Mouse (Mus musculus) forebrain, embryonic 12.5 days (tissue): ENCODE measurements around the gene Sh3bp5. TPM values are rescaled to one million over a fixed set of nuclear protein-coding genes. Genes with fewer than 3 reads are reported as not detected.

ENCODE experiments used
- ATAC-seq: fragments of 200-750 bp; cut with Nextera tagmentation; 2 replicates; pipeline ENCODE4 v1.8.0; 2017; ENCODE audit warnings: moderate TSS enrichment; ENCODE audit not compliant: low FRiP score
- H3K27ac ChIP-seq: fragments of 300-500 bp; sonication (generic); 2 replicates; pipeline ENCODE4 v1.5.1; 2016; ENCODE audit warnings: mild to moderate bottlenecking
- H3K27me3 ChIP-seq: fragments of 300-500 bp; sonication (generic); 2 replicates; pipeline ENCODE4 v1.6.1; 2016; ENCODE audit warnings: mild to moderate bottlenecking
- H3K36me3 ChIP-seq: fragments of 300-500 bp; sonication (generic); replicated peaks from 2 replicates; pipeline ENCODE4 v1.6.1; 2016; ENCODE audit warnings: mild to moderate bottlenecking
- H3K4me1 ChIP-seq: fragments of 300-500 bp; sonication (generic); 2 replicates; pipeline ENCODE4 v1.6.1; 2016
- H3K4me2 ChIP-seq: fragments of 300-500 bp; sonication (generic); 2 replicates; pipeline ENCODE4 v1.6.1; 2016; ENCODE audit warnings: mild to moderate bottlenecking, moderate library complexity
- H3K4me3 ChIP-seq: fragments of 300-500 bp; sonication (generic); replicated peaks from 2 replicates; pipeline ENCODE4 v1.5.1; 2016; ENCODE audit warnings: mild to moderate bottlenecking
- H3K9ac ChIP-seq: fragments of 300-500 bp; sonication (generic); 2 replicates; pipeline ENCODE4 v1.6.1; 2016; ENCODE audit warnings: mild to moderate bottlenecking
- H3K9me3 ChIP-seq: fragments of 300-500 bp; sonication (generic); 2 replicates; pipeline ENCODE4 v1.6.1; 2016
- WGBS: fragments of 180-500 bp; shearing (Covaris S2); methylation state at CpG from one replicate; pipeline ENCODE4 v1.1.7; 2016; 5-methylcytosine and 5-hydroxymethylcytosine counted together
- polyA plus RNA-seq: library from polyadenylated mRNA; unstranded; fragments of >200 nt; fragmentation: Nextera tagmentation; extraction: Ambion mirVana; gene quantifications from 2 replicates; pipeline ENCODE4 v1.2.1, GENCODE M21; 2016

Sh3bp5 gene
- polyA plus RNA-seq, 1 experiment from 2014 or later, result 37.7 TPM

- H3K4me3 ChIP-seq, result no peak overlapping the region
- H3K4me1 ChIP-seq, result peaks cover 8% of the 10 kb centered on the region; the same call in 1 of the 2 replicates
- H3K4me2 ChIP-seq, result no peak overlapping the region
- no peak overlapping the region for H3K9ac ChIP-seq
- no peaks in the 10 kb centered on the region; the same call in 1 of the 2 replicates for H3K36me3 ChIP-seq
- ATAC-seq, result no peak
- no peaks in the 10 kb centered on the region for H3K27me3 ChIP-seq
- H3K27ac ChIP-seq, result no peak overlapping the region
- H3K9me3 ChIP-seq, result no peaks in the 10 kb centered on the region
- WGBS, result 78% methylated on average over 13 of the region's 13 CpGs
These were observed 51.2 kb downstream of the Sh3bp5 start for GRCm38 (mm10) chr14:31384366-31385323.

- H3K4me3 ChIP-seq, result no peak overlapping the region
- no peak overlapping the region for H3K9ac ChIP-seq
- H3K36me3 ChIP-seq, result peaks cover 3% of the 10 kb centered on the region
- no peak overlapping the region for H3K4me2 ChIP-seq
- 82% methylated on average over 11 of the region's 11 CpGs for WGBS
- peaks cover 8% of the 10 kb centered on the region; the same call in 1 of the 2 replicates for H3K4me1 ChIP-seq
- H3K9me3 ChIP-seq, result no peaks in the 10 kb centered on the region
- no peak overlapping the region for H3K27ac ChIP-seq
- ATAC-seq, result no peak
- H3K27me3 ChIP-seq, result no peaks in the 10 kb centered on the region
These were observed 52.3 kb downstream of the Sh3bp5 start for GRCm38 (mm10) chr14:31383470-31384050.

DNA sequence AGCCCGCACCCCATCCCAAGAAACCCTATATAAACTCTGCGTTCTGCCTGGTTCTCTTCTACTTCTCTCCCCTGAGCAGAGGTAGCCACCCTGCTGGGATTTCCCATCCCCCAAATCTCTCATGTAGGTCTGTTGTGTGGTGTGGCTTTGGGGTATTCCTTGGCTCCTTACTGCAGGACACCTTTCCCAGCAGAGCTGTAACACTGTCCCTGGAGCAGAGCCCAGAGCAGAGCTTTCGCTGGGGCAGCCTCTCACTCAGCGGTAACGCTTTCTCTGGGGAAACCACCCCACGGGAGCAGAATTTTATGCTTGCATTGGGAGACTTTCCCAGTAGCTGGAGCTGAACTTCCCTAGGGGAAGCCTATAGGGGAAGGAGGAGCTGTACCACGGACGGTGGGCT lies 53.6 kb downstream of the Sh3bp5 start:
- H3K4me3 ChIP-seq, result no peak overlapping the region
- 89% methylated on average over 8 of the region's 8 CpGs for WGBS
- no peak for ATAC-seq

GRCm38 (mm10) chr14:31376331-31376730 lies 59.5 kb downstream of the Sh3bp5 start:
- no peak for ATAC-seq
- no peaks in the 10 kb centered on the region for H3K9me3 ChIP-seq
- H3K4me2 ChIP-seq, result no peak overlapping the region
- no peak overlapping the region for H3K9ac ChIP-seq
- no peaks in the 10 kb centered on the region for H3K4me1 ChIP-seq
- H3K4me3 ChIP-seq, result no peak overlapping the region
- peaks cover 65% of the 10 kb centered on the region for H3K36me3 ChIP-seq
- no peaks in the 10 kb centered on the region for H3K27me3 ChIP-seq
- 87% methylated on average over 3 of the region's 3 CpGs for WGBS
- H3K27ac ChIP-seq, result no peak overlapping the region

More for the DNA sequence above, 53.6 kb downstream of the Sh3bp5 start:
- Histone ChIP-seq H3K4me2 (no peak overlapping the region), H3K4me1 (peaks cover 4% of the 10 kb centered on the region; the same call in 1 of the 2 replicates), H3K36me3 (peaks cover 11% of the 10 kb centered on the region), H3K27me3 (no peaks in the 10 kb centered on the region), H3K9me3 (no peaks in the 10 kb centered on the region), H3K27ac (no peak overlapping the region), H3K9ac (no peak overlapping the region)

GRCm38 (mm10) chr14:31374390-31374789 lies 61.5 kb downstream of the Sh3bp5 start:
- H3K4me2 ChIP-seq, result no peak overlapping the region
- no peaks in the 10 kb centered on the region for H3K4me1 ChIP-seq
- H3K36me3 ChIP-seq, result peaks cover 81% of the 10 kb centered on the region
- no peak overlapping the region for H3K27ac ChIP-seq
- no peaks in the 10 kb centered on the region for H3K9me3 ChIP-seq
- no peak for ATAC-seq
- no peaks in the 10 kb centered on the region for H3K27me3 ChIP-seq
- WGBS, result 92% methylated on average over 6 of the region's 6 CpGs
- H3K4me3 ChIP-seq, result no peak overlapping the region
- no peak overlapping the region for H3K9ac ChIP-seq

DNA sequence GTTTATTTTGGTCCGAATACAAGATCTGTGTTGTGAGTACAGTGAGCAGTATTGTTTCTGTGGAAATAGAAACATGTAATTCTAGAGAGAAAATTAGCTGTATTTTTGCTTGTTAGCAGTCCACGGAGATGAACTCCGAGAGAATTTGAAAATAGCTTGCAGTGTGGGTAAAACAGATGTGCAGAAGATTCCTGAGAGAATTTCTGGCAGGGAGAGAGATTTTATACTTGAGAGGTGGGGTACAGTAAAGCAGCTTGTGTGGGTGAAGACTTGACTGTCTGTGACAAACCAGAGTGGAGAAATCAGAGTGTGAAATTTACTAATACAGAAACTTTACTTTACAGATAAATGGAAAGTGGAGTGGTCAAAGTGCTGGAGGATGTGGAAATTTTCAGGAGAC lies 66.5 kb downstream of the Sh3bp5 start:
- H3K4me3 ChIP-seq, result no peak overlapping the region

DNA sequence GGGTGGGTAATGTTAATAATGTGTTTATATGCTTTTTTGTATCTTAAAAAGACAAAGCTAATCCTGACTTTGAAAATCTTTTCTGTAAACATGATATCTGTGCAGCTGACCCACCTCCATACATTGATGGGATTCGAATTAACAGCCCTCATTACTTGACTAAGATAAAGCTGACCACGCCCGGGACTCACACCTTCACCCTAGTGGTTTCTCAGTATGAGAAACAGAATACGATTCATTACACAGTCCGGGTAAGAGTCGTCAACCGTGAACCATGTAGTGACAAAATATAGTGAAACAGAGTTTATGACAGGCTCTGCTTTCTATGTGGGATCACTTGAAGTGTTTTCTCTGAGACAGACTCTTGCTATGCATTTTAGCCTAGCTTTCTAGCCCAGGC lies 67.9 kb downstream of the Sh3bp5 start:
- Histone ChIP-seq H3K9ac (no peak overlapping the region), H3K4me2 (no peak overlapping the region), H3K4me3 (no peak overlapping the region), H3K27me3 (no peaks in the 10 kb centered on the region), H3K27ac (no peak overlapping the region), H3K4me1 (no peaks in the 10 kb centered on the region), H3K36me3 (peaks cover 67% of the 10 kb centered on the region), H3K9me3 (no peaks in the 10 kb centered on the region)
- 93% methylated on average over 7 of the region's 7 CpGs for WGBS
- ATAC-seq, result no peak

More for the DNA sequence above, 66.5 kb downstream of the Sh3bp5 start:
- no peak for ATAC-seq
- Histone ChIP-seq H3K9ac (no peak overlapping the region), H3K9me3 (no peaks in the 10 kb centered on the region), H3K36me3 (peaks cover 69% of the 10 kb centered on the region), H3K27me3 (no peaks in the 10 kb centered on the region), H3K27ac (no peak overlapping the region), H3K4me1 (no peaks in the 10 kb centered on the region), H3K4me2 (no peak overlapping the region)
- WGBS, result 94% methylated on average over 3 of the region's 3 CpGs

DNA sequence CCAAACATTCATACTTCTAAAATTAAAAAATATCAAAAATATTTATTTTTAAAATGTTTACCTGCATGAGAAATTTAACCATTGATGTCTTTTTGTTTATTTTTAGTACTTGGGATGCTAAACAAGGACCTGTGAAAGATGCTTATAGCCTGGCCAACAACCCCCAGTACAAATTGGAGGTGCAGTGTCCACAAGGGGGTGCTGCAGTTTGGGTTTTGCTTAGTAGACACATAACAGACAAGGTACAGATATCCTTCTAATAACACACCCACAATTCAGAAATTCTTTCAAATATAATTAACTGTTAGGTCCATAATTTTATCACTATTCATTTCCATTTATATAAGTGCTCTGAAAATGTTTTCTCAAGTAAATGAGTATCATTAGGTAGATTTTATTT lies 70.5 kb downstream of the Sh3bp5 start:
- no peak for ATAC-seq
- no peaks in the 10 kb centered on the region for H3K9me3 ChIP-seq

GRCm38 (mm10) chr14:31364589-31364988 lies 71.3 kb downstream of the Sh3bp5 start:
- Histone ChIP-seq H3K4me3 (no peak overlapping the region), H3K4me1 (no peaks in the 10 kb centered on the region), H3K27me3 (no peaks in the 10 kb centered on the region), H3K9ac (no peak overlapping the region), H3K36me3 (peaks cover 59% of the 10 kb centered on the region), H3K4me2 (no peak overlapping the region), H3K9me3 (no peaks in the 10 kb centered on the region), H3K27ac (no peak overlapping the region)
- no peak for ATAC-seq
- 93% methylated on average over 4 of the region's 4 CpGs for WGBS

More for the DNA sequence above, 70.5 kb downstream of the Sh3bp5 start:
- Histone ChIP-seq H3K4me1 (no peaks in the 10 kb centered on the region), H3K36me3 (peaks cover 61% of the 10 kb centered on the region), H3K4me2 (no peak overlapping the region), H3K9ac (no peak overlapping the region), H3K27ac (no peak overlapping the region), H3K4me3 (no peak overlapping the region), H3K27me3 (no peaks in the 10 kb centered on the region)

GRCm38 (mm10) chr14:31362236-31362635 lies 73.6 kb downstream of the Sh3bp5 start:
- no peak overlapping the region for H3K9ac ChIP-seq
- no peak overlapping the region for H3K4me3 ChIP-seq
- 96% methylated on average over 2 of the region's 2 CpGs for WGBS
- H3K27me3 ChIP-seq, result no peaks in the 10 kb centered on the region
- H3K4me2 ChIP-seq, result no peak overlapping the region
- ATAC-seq, result no peak
- no peaks in the 10 kb centered on the region for H3K4me1 ChIP-seq
- no peaks in the 10 kb centered on the region for H3K9me3 ChIP-seq
- no peak overlapping the region for H3K27ac ChIP-seq
- H3K36me3 ChIP-seq, result peaks cover 59% of the 10 kb centered on the region

DNA sequence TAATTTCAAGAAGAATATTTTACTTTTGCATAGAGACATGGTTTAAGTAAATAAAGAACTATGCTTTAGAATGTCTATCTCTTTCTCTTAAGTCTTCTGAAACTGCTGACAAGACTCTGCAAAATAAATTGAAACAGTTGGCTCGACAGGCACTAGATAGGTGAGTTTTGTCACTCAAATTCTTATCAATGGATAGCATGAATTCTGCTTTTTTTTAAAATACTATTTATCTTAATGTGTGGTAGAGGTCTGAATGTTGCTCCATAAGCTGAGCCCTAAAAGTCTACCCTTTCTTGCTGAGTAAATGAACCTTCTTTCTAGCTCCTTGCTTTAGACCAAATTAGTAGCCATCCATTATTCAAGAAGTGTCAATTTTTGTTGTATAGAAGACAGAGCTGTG lies 90.5 kb downstream of the Sh3bp5 start:
- H3K36me3 ChIP-seq, result peaks cover 32% of the 10 kb centered on the region; the same call in 1 of the 2 replicates
- no peak for ATAC-seq
- WGBS, result 90% methylated on average over 1 of the region's 1 CpGs

DNA sequence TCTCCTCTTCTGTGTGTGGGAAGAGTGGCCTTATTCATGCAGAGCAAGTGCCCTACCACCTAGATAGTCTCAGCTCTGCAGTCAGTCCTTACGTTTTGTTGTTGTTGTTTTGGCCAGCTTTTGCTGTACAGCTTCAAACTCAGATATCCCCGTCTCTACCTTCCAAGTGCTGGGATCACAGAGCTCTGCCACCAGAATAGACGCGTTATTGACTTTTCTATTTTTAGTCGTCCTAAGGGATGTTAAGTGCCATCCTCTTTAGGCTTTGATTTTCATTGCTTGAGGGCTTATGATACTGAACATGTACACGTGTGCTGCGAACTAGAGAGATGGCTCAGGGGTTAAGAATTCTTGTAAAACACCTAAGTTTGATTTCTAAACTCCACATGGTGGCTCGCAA lies 92.6 kb downstream of the Sh3bp5 start:
- no peak for ATAC-seq
- H3K9me3 ChIP-seq, result no peaks in the 10 kb centered on the region
- no peak overlapping the region for H3K9ac ChIP-seq
- peaks cover 10% of the 10 kb centered on the region; the same call in 1 of the 2 replicates for H3K4me1 ChIP-seq
- no peak overlapping the region for H3K27ac ChIP-seq
- no peaks in the 10 kb centered on the region for H3K27me3 ChIP-seq
- H3K4me2 ChIP-seq, result no peak overlapping the region
- 92% methylated on average over 8 of the region's 8 CpGs for WGBS
- no peak overlapping the region for H3K4me3 ChIP-seq
- peaks cover 30% of the 10 kb centered on the region; the same call in 1 of the 2 replicates for H3K36me3 ChIP-seq

More for the DNA sequence above, 90.5 kb downstream of the Sh3bp5 start:
- Histone ChIP-seq H3K27me3 (no peaks in the 10 kb centered on the region), H3K4me1 (peaks cover 5% of the 10 kb centered on the region; the same call in 1 of the 2 replicates), H3K27ac (no peak overlapping the region), H3K4me2 (no peak overlapping the region), H3K9me3 (no peaks in the 10 kb centered on the region), H3K4me3 (no peak overlapping the region), H3K9ac (no peak overlapping the region)
